Mouse (Mus musculus) thymus, adult 2 months (tissue): ENCODE measurements around the gene Srgap3. TPM values are rescaled to one million over a fixed set of nuclear protein-coding genes. Genes with fewer than 3 reads are reported as not detected.
A peak's percentile ranks its signal among the peaks of the same experiment; 100 is the strongest.

Experiments used
- DNase-seq: peaks from one replicate; pipeline ENCODE4 v3.0.0; 2021
- H3K27ac ChIP-seq: fragments of 200-500 bp; 2 replicates; pipeline ENCODE4 v1.5.1; 2012; ENCODE audit warnings: low read length, control low read depth; ENCODE audit not compliant: control insufficient read depth, insufficient read depth
- H3K27me3 ChIP-seq: fragments of 200-500 bp; 2 replicates; pipeline ENCODE4 v1.6.1; 2012; ENCODE audit warnings: mild to moderate bottlenecking, low read length, moderate library complexity, mixed read lengths; ENCODE audit not compliant: control insufficient read depth, insufficient read depth
- H3K36me3 ChIP-seq: fragments of 200-500 bp; 2 replicates; pipeline ENCODE4 v1.6.1; 2012; ENCODE audit warnings: mild to moderate bottlenecking, low read length, moderate library complexity; ENCODE audit not compliant: control insufficient read depth, insufficient read depth
- H3K4me1 ChIP-seq: fragments of 200-500 bp; replicated peaks from 2 replicates; pipeline ENCODE4 v1.6.1; 2012; ENCODE audit warnings: low read length; ENCODE audit not compliant: control insufficient read depth, insufficient read depth
- H3K4me3 ChIP-seq: fragments of 200-500 bp; 2 replicates; pipeline ENCODE4 v1.5.1; 2012; ENCODE audit warnings: mild to moderate bottlenecking, low read length, control low read depth, moderate library complexity; ENCODE audit not compliant: control insufficient read depth, insufficient read depth
- CTCF ChIP-seq: fragments of 200-500 bp; IDR thresholded peaks from 2 replicates; pipeline ENCODE4 v1.5.1; 2012; ENCODE audit warnings: mild to moderate bottlenecking, control low read depth, low read length, moderate library complexity, borderline replicate concordance; ENCODE audit not compliant: control insufficient read depth, poor library complexity, insufficient read depth; ENCODE audit errors: extremely low read depth
- POLR2A ChIP-seq: fragments of 200-500 bp; IDR thresholded peaks from 2 replicates; pipeline ENCODE4 v1.6.1; 2012; ENCODE audit warnings: mild to moderate bottlenecking, low read length, control low read depth, moderate library complexity; ENCODE audit not compliant: control insufficient read depth, poor library complexity, insufficient read depth; ENCODE audit errors: extremely low read depth
- WGBS: fragments of 180-500 bp; shearing (Covaris S2); methylation state at CpG from one replicate; pipeline ENCODE4 v1.1.7; 2018; 5-methylcytosine and 5-hydroxymethylcytosine counted together
- polyA plus RNA-seq: library from polyadenylated mRNA; depleted of rRNA; stranded (reverse); fragments of >200 nt; gene quantifications from 2 replicates; pipeline ENCODE4 v1.2.3, GENCODE M21; 2012

The Srgap3 gene
- polyA plus RNA-seq, 1 experiment: 3.8 TPM

GRCm38 (mm10) chr6:112823096-112823495 lies 124.0 kb downstream of the Srgap3 start:
- Histone ChIP-seq H3K36me3 (no peaks in the 10 kb centered on the region), H3K27me3 (no peaks in the 10 kb centered on the region), H3K27ac (no peak overlapping the region), H3K4me3 (no peak overlapping the region), H3K4me1 (no peaks in the 10 kb centered on the region)
- 96% methylated on average over 6 of the region's 6 CpGs for WGBS
- no peak for DNase-seq
- TF ChIP-seq POLR2A: no peak
- no peak for TF ChIP-seq CTCF

GRCm38 (mm10) chr6:112820298-112820992 lies 126.6 kb downstream of the Srgap3 start:
- Histone ChIP-seq H3K4me1 (no peaks in the 10 kb centered on the region), H3K27me3 (no peaks in the 10 kb centered on the region), H3K36me3 (no peaks in the 10 kb centered on the region), H3K27ac (no peak overlapping the region), H3K4me3 (no peak overlapping the region)
- no peak for TF ChIP-seq POLR2A
- TF ChIP-seq CTCF: no peak
- WGBS: 91% methylated on average over 8 of the region's 8 CpGs
- DNase-seq: peak; percentile 15

- no peaks in the 10 kb centered on the region for H3K36me3 ChIP-seq
- no peak overlapping the region for H3K4me3 ChIP-seq
- no peaks in the 10 kb centered on the region for H3K27me3 ChIP-seq
- WGBS: 94% methylated on average over 7 of the region's 7 CpGs
- TF ChIP-seq POLR2A (no peak), CTCF (no peak)
- H3K27ac ChIP-seq: no peak overlapping the region
- no peaks in the 10 kb centered on the region for H3K4me1 ChIP-seq
- no peak for DNase-seq
Observed at GRCm38 (mm10) chr6:112818403-112818901, 128.6 kb downstream of the Srgap3 start.

DNA sequence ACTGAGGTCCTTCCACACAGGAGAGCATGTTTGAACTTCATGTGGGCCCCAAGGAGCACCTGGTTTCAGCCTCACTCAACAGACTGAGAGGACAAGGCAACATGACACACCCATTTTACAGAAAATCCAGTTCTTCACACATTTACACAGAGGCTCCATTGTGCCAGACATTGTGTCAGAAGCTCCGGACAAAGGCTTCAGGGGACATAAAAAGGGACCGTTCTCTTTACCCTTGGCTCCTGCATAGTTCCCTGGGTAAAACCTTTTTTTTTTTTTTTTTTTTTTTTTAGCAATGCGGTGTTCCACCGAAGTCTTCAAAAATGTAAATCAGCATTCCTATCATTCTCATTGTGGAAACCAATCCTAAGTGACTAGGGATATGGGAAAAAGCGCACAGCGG lies 131.5 kb downstream of the Srgap3 start:
- H3K27ac ChIP-seq: no peak overlapping the region
- DNase-seq: no peak
- no peak for TF ChIP-seq POLR2A
- no peak for TF ChIP-seq CTCF
- no peaks in the 10 kb centered on the region for H3K36me3 ChIP-seq
- H3K4me1 ChIP-seq: no peaks in the 10 kb centered on the region
- H3K27me3 ChIP-seq: no peaks in the 10 kb centered on the region
- no peak overlapping the region for H3K4me3 ChIP-seq
- WGBS: 96% methylated on average over 6 of the region's 6 CpGs

GRCm38 (mm10) chr6:112814525-112815086 lies 132.5 kb downstream of the Srgap3 start:
- Histone ChIP-seq H3K36me3 (no peaks in the 10 kb centered on the region), H3K27me3 (no peaks in the 10 kb centered on the region), H3K4me1 (no peaks in the 10 kb centered on the region), H3K27ac (no peak overlapping the region), H3K4me3 (no peak overlapping the region)
- WGBS: 93% methylated on average over 5 of the region's 5 CpGs
- TF ChIP-seq CTCF: no peak
- TF ChIP-seq POLR2A: no peak
- no peak for DNase-seq

DNA sequence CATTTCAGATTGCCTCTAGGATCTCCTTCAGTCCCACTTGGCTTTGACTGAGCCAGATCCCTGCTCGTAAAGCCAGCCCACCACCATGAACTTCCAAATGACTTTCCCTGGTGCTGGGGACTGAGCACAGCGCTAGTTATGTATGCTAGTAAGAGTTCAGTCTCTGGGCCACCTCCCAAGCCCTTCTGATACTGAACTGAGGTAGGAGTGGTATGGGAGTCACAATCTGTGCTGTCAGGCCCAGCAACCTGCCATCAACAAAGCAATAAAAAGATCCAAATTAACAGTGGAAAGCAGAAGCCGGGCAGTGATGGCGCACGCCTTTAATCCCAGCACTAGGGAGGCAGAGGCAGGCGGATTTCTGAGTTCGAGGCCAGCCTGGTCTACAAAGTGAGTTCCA lies 134.2 kb downstream of the Srgap3 start:
- 95% methylated on average over 7 of the region's 7 CpGs for WGBS
- no peak for DNase-seq
- Histone ChIP-seq H3K27ac (no peak overlapping the region), H3K4me3 (no peak overlapping the region), H3K36me3 (no peaks in the 10 kb centered on the region), H3K27me3 (no peaks in the 10 kb centered on the region), H3K4me1 (no peaks in the 10 kb centered on the region)
- no peak for TF ChIP-seq POLR2A
- no peak for TF ChIP-seq CTCF
